Mouse (Mus musculus): ENCODE data around the gene Tkfc.
"Not testable (repeated sequence)": the region's sequence is repeated elsewhere in the genome, so short reads cannot be mapped to it uniquely, and the experiment has no call there.

Gene Tkfc

DNA sequence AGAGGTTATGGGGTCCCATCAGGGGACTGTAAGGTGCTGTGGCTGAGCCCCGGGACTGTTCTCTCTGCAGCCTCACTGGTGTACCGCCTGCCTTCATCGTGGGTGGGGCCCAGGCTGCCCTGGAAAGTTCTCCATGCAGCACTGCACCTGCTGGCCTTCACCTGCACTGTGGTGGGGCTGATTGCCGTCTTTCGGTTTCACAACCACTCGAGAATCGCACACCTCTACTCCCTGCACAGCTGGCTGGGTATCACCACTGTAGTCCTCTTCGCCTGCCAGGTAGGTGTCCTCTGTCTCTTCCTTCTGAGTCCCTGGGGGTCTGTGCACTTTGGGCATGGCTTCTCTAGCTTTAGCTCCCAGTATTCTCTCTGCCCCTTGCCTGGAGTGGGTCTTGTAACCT is 20.3 kb downstream of the Tkfc start:
- DNase-seq, result no peak

DNA sequence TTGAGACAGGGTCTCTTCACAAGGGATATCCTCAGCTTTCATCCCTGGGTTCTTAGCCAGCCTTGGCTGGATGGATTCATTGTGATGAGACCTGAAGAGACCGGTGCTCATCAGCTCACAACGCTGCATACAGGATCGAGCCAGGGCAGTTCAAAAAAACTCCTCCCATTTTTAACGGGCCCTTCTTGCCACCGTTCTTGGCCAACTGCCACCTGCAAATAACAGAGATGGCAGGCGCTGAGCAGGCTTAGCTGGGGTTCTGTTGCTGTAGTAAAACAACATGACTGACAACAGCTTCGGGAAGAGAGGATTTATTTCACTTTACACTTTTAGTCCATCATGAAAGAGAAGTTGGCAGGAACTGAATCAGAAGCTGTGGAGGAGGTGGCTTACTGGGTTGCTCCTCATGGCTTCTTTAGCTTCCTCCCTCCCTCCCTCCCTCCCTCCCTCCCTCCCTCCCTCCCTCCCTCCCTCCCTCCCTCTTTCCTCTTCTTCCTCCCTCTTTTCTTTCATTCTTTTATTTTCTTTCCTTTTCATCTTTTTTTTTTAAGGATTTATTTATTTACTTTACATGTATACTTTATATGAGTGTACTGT is 21.8 kb downstream of the Tkfc start:
- DNase-seq, result no peak

DNA sequence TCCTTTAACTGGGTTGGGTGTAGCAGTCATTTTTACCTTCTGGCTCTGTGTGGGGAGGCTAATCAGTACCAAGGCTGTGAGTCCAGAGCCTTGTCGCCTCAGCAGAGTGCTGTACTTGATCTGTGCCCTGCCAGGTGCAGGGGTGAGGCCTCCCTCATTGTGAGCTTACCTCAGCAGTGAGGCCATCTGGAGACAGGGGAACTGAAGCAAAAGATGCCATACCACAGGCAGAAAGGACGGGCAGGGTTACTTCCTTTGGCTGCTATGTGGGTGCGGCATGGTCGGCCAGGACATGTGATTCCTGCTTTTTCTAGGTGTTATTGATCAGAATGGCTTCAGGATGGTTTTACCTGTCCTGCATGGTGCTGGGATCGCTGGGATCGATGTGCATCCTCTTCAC is 23.5 kb downstream of the Tkfc start:
- no peak for DNase-seq

DNA sequence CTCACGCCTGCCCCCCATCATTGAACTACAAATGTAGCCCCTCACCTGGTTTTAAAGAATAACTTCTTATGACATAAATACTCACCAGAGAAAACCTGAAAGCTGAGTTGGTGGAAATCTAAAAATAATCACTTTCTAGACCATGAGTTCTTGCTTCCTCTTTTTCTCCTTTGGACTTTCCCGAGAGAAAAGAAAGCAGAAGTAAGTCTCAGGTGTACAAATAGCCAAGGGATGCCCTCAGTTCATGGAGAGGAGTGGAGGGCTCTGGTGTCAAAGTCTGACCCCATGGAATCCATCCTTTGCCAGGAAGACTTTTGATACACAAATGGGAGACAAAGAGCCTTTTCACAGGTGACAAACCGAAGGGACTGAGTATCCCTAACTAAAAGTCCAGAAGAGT is 24.7 kb downstream of the Tkfc start:
- DNase-seq, result no peak

DNA sequence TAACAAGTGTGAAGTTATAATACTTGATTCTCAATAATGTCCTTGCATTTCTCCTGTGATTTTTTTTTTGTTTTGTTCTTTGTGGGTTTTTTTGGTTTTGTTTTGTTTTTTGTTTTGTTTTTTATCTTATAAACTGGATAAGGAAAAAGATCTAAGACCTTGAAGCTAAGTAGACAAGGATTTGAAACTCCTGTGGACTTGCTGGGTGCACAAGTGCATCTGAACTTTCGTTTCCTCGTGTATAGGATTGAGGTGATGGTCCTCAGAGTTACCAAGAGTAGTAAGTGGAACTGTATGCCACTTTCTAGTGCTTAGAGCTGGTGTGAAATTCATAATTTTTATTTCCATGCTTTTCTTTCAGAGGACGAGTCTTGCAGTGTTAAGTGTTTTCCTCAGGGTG is 25.4 kb downstream of the Tkfc start:
- no peak for DNase-seq

DNA sequence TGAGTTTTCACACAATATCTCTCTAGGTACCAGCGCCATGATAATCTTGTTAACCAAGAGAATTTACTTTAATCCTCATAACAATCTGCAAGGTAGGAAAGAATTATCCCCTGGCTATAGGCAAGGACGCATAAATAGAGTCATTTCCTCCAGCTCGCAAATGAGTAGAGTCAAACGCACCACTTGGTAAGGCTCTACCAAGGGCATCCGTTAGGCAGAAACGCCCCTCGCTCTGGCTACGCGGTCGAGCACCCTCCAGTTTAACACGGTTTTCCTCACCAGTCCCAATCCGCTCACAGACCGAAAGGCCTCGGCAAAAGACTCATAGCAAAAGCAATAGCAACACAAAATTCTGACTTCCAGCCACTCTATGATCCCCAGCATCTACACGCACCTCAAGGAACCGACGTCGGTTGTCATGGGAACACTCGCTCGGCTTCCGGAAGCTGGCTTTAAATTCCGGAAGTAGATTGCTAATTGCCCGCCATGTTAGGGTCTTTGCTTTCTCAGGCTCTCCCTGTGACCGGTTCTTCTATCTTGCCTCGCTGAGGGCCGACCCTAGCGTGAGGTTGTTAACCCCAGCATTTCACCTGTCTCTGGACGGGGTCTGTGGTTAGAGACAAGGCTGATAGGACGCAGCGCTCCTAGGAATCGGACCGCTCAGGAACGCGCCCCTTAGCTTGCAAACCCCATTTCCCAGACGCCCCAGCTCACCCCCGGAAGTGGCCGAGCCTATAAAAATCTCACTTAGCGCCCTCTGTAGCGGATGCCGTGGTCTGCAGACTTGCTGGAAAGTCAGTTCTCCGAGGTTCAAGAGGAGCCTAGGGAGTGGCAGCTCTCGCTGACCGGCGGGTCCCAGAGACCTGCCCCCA is 28.5 kb downstream of the Tkfc start, which contains the start of the genes Cyb561a3 and Tmem138:
Gene Cyb561a3, plus strand, starts transcription at position 483 of the 872 bp plus-strand sequence.
Gene Tmem138, minus strand, starts transcription at position 673 of the 872 bp plus-strand sequence.
- peak; percentile 92 to 93 for DNase-seq

DNA sequence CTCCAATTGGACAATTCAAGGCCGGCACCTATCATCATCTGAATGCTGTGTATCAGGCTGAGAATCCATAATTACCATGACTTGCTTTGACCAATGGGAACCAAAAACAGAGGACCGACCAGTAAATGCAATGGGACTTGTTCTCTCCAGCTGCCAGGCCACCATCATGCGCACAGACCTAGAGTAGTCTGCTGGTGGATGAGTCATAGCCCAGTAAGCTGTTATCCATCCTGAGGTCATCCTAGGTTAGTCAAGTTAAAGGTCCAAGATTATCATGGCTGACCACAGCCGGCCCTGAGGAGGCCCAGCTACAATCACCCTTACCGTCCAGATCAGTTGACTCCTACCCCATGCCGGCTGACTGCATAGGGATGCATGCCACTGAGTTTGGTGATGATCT is 35.8 kb downstream of the Tkfc start:
- no peak for DNase-seq

DNA sequence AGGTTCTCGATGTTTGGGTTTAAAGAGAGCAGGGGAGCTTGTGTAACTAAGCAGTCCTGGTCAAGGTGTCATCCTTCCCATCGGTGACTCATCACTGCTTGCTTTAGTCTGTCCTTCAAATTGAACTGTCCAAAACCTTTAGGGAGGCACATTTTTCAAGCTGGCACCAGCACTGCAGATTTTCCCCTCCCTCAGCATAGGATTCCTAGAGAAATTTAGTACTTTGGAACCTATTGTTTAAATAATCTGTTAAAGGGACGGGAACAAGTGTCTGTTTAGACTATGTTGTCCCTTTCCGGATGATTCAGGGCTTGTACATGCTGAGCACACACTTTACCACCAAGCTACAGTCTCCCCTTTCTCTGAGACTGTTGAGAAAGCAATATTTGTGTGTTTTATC is 40.2 kb downstream of the Tkfc start:
- no peak for DNase-seq

DNA sequence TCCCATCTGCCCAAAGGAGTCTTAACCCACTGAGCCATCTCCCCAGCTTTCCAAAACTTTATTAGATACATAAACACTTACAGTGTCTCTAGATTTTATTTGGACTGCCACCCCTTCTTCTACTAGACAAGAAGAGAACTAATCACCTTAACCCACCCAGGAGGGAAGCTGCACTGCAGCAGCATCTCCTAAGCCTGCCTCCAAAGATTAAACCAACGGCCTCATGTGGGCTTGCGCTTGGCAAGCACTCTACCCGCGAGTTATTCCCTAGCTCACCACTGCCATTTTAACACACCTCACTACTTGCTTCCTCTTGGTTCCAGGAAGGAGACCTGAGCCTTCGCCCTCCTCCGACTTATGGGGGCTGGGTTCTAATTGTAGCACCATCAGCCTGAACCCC is 41.2 kb downstream of the Tkfc start:
- DNase-seq, result no peak

DNA sequence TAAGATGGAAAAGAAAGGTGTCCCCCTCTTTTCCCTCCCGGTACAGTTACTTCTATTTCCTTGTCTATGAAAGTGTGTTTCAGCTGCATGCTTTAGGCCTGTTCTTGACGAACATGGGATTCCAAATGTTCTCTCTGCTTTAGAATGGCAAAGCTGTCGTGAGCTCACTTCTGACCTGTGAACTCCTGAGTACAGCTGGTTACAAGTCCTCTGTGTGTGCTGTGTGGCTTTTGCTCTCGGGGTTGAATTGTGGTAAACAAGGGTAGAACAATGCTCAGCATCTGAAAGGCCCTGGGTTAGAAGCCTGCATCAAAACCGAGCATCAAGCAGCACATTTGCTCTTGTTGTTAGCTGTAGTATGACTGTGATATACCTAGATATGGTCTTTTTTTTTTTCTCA is 43.1 kb downstream of the Tkfc start:
- DNase-seq, result no peak

DNA sequence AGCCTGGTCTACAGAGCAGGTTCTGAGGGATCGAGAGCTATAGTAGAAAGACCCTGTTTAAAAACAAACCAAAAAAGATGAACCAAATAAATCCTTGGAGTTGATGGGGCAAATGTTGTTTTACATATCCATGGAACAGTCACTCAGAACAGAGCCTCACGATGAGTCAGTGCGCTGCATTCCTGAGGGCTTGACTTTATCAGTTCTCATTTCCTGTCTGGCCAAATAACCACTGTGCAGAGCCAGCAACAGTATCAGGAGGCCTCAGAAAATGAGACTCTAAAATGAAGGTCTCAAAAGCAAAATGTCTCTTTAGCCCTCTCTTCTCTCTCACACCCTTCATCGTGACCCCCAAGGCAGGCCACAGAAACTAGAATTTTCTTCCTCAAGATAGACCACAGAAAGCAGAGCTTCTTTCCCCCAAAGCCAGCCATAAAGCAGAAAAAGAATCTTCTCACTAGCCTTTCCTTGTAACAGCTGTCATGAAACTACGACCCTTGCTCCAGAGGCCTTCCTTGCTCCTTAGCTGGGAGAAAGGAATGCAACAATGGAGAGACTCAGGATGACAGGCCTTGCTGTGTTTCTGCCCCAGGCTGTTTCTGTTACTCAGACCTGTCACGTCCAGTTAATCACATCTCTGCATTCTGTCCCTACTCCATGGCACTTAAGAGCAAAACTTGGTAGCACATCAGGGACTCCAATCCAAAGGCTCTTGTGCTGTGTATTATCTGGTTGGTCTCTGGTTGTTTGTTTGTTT is 43.7 kb downstream of the Tkfc start:
- no peak for DNase-seq

DNA sequence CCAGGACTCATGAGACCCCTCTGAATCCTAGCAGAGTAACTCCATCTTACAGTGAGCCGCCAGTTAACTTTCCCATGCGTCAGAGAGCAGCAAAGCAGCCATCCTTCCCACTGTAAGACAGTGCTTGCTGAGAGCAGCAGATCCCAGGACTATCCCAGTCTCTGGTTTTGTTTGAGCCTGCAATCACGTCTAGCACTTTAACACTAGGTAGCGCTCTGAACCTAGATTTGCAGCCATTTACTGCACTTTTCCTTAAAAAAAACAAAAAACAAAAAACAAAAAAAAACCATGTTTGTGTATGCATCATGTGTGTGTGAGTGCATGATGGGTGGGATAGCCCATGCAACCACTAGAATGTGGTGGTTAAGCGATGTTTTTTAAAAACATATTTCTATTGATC is 45.3 kb downstream of the Tkfc start:
- no peak for DNase-seq

DNA sequence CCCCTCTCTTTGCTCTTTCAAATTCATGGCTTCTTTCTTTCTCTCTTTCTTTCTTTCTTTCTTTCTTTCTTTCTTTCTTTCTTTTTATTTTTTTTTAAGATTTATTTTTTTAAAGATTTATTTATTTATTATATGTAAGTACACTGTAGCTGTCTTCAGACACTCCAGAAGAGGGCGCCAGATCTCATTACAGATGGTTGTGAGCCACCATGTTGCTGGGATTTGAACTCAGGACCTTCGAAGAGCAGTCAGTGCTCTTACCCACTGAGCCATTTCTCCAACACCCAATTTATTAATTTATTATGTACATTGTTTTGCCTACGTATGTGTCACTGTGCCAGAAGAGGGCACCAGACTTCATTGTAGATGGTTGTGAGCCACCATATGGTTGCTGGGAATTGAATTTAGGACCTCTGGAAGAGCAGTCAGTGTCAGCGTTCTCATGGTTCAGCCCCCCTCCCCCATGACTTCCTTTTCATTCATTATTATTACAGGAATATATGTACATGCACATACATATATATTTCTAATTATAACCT is 47.5 kb downstream of the Tkfc start:
- not testable (repeated sequence) for DNase-seq

DNA sequence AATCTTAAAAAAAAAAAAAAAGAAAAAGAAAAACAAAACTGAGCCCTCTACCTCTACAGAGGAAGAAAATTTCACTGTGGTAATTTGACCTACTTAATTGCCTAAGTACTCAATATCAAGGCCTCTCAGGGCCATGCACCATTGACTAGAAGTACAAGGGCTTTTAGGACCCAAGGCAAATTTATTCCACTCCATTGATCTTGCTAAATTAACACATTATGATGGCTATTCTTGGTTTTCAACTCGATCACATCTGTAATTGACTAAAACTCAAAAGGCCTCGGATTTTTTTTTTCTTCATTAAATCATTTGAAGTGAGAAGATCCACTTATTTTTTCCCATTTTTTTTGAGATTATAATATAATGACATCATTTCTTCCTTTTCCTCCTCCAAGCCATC is 48.0 kb downstream of the Tkfc start:
- no peak for DNase-seq

DNA sequence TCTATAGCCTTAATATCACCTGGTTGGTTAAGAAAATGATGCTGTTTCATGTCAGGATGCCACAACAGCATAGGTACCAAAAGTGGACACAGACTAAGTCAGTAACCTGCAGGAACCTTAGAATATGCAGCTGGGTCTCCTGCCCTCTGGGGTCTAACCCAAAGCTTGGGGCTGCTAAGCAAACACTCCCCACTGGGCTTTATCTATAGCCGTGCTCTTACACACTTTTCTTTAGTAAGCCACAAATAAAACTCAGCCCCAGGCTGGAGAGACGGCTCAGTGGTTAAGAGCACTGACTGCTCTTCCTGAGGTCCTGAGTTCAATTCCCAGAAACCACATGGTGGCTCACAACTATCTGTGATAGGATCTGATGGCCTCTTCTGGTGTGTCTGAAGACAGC is 48.5 kb downstream of the Tkfc start:
- DNase-seq, result no peak

DNA sequence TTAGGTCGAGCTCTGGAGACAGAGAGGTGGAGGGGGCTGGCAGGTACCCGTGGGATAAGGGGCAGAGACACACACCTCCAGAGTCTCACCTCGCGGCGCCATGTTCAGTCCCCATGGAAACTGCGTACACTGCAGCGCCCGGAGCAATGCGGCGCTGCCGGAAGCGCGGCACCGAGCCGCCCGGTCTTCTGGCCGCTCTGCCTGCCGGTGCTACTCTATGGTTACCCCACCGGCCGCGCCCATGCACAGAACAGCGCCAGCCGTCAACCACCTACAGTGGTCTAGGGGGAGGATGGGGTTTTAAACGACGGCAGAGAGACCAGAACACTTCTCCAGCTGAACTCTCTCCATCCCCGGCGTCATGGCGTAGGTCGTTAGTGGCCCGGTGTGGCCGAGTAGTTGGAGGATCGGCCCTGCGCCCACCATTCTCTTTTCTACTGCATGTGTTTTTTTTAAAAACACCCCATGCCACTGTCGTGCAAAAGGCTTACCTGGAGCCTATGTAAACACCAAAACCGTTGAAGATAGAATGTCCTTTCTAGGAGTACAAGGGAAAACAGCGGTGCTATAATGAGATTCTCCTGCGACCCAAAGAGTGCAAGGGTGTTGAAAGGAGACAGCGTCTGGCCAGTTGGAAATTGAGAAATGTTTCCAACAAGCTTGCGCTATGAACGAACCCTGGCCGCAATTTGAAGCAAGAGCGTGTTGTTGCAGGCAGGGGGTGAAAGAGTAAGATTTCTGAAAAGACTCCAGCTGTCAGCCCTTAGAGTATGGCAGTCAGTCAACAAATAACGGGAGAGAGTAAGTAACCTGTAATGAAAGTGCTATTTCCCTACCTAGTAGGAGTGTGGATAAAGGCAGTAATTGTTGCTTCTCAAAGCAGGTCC is 49.6 kb downstream of the Tkfc start, which contains the start of gene Tmem216:
Gene Tmem216, minus strand, starts transcription at position 615 of the 887 bp plus-strand sequence.
- DNase-seq, result peak; percentile 85 to 89

DNA sequence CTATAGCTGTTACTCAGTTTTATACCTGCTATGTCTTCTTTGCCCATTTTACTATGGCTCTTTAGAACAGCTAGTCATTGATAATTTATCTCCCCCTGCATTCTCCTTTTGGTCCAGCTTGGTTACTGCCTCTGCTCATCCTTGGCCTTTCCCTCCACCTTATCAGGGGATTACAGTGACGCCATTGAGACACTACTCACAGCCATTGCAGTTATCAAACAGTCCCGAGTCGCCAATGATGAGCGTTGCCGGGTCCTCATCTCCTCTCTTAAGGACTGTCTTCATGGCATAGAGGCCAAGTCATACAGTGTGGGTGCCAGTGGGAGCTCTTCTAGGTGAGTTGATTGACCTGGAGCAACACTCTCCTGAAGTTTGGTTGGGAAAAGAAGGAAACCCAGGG is 66.0 kb downstream of the Tkfc start:
- no peak for DNase-seq

Measured in cerebellum, adult 18-20 months (tissue).